Mouse (Mus musculus): Measurements from ENCODE around the gene Wwox.

- TF ChIP-seq MYB (IDR thresholded peaks at IDR 0.05; ENCODE audit: low read depth, low read length) (no peak), CHD2 (IDR thresholded peaks at IDR 0.05; ENCODE audit: low read length) (no peak), CTCF (IDR thresholded peaks at IDR 0.05 in 2 of 3, conservative IDR thresholded peaks at IDR 0.05 in 1 of 3; ENCODE audit: control insufficient read depth in 1 of 3, insufficient read depth in 1 of 3, low read depth in 2 of 3, low read length in 3 of 3, poor library complexity in 1 of 3, severe bottlenecking in 1 of 3) (no peak), MAX (IDR thresholded peaks at IDR 0.05; ENCODE audit: low read length) (no peak), POLR2A (IDR thresholded peaks at IDR 0.05; ENCODE audit: control insufficient read depth in 1 of 2, insufficient read depth in 1 of 2, low read depth in 1 of 2, low read length in 2 of 2, poor library complexity in 1 of 2) (no peak), HCFC1 (IDR thresholded peaks at IDR 0.05; ENCODE audit: low read depth, low read length) (no peak), NELFE (IDR thresholded peaks at IDR 0.05; ENCODE audit: low read depth, low read length) (no peak), POLR2AphosphoS5 (IDR thresholded peaks at IDR 0.05; ENCODE audit: borderline replicate concordance, low read depth, low read length) (no peak)
Measured at GRCm38 (mm10) chr8:114462591-114462990, 23.1 kb downstream of the Wwox start.
